Mouse (Mus musculus) liver, postnatal 0 days (tissue): ENCODE measurements around the gene Psmd9.

Source experiments
- CTCF ChIP-seq: sonication (generic); IDR thresholded peaks from 2 replicates; pipeline ENCODE4 v1.5.1; 2016; ENCODE audit warnings: antibody characterized with exemption, low read depth
- EP300 ChIP-seq: IDR thresholded peaks from 2 replicates; pipeline ENCODE4 v1.6.1; 2016; ENCODE audit warnings: antibody characterized with exemption, low read depth, mild to moderate bottlenecking

- no peak for TF ChIP-seq CTCF
- TF ChIP-seq EP300 = no peak
Measured at GRCm38 (mm10) chr5:123129170-123129757, 39.9 kb upstream of the Psmd9 start.
